Mouse (Mus musculus): Measurements from ENCODE around the gene Zfp993. TPM values are rescaled to one million over a fixed set of nuclear protein-coding genes. Genes with fewer than 3 reads are reported as not detected.
"Not testable (repeated sequence)": the region's sequence is repeated elsewhere in the genome, so short reads cannot be mapped to it uniquely, and the experiment has no call there.

The Zfp993 gene
- polyA plus RNA-seq (2012; ENCODE audit: insufficient read depth, insufficient read length, missing spikeins) = 41.3 and 43.9 TPM in 2 replicates

DNA sequence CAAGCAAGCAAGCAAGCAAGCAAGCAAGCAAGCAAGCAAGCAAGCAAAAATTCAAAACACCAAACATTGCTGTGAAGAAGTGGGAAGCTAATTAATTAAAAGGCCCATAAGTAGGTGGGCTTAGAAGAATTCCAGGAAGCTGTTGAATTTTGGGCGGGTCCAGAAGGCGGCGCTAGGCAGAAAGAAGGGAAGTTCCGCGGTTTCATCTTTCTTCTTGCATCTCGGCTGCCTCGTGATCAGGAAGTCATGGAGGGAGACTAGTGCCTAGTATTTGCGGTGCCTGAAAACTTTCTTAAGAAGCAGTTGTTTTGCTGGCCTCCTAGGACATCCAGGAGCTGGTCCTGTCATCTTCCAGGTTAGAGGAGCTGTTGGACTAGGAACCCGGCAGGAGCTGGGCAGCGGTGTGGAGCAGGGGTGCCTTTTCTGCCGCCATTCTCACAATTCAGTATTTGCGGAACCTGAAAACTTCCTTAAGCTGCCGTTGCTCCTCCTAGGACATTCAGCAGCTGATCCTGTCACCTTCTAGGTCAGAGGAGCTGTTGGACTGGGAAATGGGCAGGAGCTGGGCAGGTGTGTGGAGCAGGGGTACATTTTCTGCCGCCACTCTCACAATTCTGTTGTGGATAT is at the start of gene Zfp993:
Gene Zfp993 (plus strand): TSS at position 188 of the 627 bp plus-strand sequence.
- not testable (repeated sequence) for H3K4me3 ChIP-seq (ENCODE audit: insufficient read depth, low read length); H3K4me1 ChIP-seq (ENCODE audit: control insufficient read depth, insufficient read depth, low read length); H3K27ac ChIP-seq (ENCODE audit: insufficient read depth, low read depth, low read length)

DNA sequence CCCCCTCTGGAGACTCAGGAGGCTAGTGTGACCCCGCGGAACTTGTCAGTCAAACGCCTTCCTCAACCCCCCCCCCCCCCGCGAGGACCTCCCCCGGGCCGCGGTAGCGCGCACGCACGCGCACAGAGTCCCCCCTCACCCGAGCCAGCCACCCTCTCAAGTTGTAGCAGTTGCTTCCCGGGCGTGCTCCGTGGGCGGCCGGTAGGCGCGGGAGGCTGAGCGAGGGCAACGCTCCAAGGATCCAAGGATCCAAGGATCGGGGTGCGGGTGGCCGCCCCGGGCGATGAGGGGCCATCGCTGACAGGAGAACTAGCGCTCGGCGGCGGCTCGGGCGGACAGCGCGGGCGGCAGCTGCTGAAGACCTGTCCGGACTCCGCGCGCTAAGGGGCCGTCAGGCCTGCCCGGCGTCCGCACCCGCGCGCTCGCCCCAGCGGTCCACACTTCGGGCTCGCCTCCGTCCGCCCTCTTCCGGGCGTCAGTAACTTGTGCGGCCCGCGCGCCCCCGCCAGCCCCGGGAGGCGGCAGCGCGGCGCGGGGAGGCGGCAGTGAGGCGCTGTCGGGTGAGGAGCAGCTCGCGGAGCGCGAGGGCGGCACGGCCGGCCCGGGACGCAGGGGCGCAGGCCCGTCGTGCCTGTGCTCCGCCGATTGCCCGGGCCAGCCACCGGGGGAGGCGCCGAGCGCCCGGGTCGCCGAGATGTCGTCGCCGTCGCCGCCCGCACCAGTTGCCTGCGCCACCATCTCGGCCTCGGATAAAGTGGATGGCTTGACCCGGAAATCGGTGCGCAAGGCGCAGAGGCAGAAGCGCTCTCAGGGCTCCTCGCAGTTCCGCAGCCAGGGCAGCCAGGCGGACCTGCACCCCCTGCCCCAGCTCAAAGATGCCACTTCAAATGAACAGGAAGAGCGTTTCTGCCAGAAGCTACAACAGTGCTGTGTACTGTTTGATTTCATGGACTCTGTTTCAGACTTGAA is 30.6 kb upstream of the Zfp993 start:
- not testable (repeated sequence) for H3K4me1 ChIP-seq (ENCODE audit: control insufficient read depth, insufficient read depth, low read length); H3K4me3 ChIP-seq (ENCODE audit: insufficient read depth, low read length)

DNA sequence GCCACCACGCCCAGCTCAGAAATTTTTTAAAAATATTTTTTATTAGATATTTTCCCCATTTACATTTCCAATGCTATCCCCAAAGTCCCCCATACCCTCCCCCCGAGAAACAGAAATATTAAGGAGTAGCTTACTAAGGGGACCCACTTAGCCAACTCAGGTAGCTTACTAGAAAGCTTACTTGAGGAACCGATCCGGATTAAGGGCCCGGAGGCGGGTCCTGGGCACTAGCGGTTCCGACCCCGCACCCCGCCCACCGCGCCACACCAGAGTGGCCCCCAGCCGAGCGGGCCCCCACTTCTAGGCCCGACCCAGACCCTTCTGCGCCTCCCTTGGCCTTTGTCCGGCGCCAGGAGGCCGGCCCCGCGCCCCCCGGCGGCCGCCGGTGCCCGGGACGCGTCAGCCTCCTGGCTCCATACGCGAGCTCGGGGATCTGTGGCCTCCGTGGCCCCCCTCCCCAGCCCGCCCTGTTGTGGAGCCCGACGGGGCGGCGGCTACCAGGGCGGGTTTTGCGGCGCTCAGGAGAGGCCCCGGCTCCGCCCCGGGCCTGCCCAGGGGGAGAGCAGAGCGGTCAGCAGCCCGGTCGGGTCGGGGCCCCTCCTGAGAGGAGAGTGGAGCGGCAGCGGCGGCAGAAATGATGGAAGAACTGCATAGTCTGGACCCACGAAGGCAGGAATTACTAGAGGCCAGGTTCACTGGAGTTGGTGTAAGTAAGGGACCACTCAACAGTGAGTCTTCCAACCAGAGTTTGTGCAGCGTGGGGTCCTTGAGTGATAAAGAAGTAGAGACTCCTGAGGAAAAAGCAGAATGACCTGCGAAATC is 7.0 kb upstream of the Zfp993 start:
- not testable (repeated sequence) for H3K27ac ChIP-seq (ENCODE audit: insufficient read depth, low read depth, low read length); H3K4me1 ChIP-seq (ENCODE audit: control insufficient read depth, insufficient read depth, low read length); H3K4me3 ChIP-seq (ENCODE audit: insufficient read depth, low read length)

More for the DNA sequence above, 30.6 kb upstream of the Zfp993 start:
- not testable (repeated sequence) for H3K27ac ChIP-seq (ENCODE audit: insufficient read depth, low read depth, low read length)

DNA sequence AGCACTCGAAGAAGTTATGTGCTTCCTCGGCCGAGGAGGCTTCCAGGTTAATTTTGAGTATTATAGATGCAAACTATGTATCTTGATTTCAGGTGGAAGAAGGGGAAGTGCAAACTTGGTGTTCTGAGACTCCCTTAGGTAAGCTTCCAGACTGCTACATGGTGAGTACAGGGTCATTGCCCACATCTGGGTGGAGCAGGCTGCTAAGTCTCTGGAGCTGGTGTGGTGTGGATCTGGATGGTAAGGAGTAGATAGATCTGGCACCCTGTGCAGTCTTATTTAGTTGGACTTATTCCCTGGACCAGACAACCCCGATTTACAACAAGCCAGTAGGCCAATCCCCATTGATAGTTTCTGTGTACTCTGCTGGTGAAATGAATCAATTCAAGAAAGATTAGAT is 33.6 kb downstream of the Zfp993 start:
- H3K27ac ChIP-seq (ENCODE audit: insufficient read depth, low read depth, low read length); H3K4me3 ChIP-seq (ENCODE audit: insufficient read depth, low read length); H3K4me1 ChIP-seq (ENCODE audit: control insufficient read depth, insufficient read depth, low read length): not testable (repeated sequence)

DNA sequence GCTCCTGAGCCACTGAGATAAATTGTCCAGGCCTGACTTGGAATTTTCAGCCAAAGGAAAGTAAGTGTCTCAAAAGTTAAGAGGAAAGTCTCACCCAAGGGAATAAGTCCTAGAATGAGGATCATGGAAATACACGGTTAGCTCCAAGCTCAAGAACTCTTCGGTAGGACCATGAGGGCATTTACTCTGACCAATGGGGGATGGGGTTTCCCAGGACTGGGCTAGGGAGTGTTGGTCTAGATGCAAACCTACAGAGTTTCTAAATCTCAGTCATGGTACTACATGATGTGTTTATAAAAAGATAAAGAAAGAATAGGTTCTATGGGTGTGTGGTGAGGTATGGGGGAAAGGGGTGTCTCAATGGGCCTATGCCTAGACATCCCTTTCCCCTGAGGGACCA is 38.9 kb downstream of the Zfp993 start:
- H3K4me1 ChIP-seq (ENCODE audit: control insufficient read depth, insufficient read depth, low read length); H3K4me3 ChIP-seq (ENCODE audit: insufficient read depth, low read length); H3K27ac ChIP-seq (ENCODE audit: insufficient read depth, low read depth, low read length): not testable (repeated sequence)

DNA sequence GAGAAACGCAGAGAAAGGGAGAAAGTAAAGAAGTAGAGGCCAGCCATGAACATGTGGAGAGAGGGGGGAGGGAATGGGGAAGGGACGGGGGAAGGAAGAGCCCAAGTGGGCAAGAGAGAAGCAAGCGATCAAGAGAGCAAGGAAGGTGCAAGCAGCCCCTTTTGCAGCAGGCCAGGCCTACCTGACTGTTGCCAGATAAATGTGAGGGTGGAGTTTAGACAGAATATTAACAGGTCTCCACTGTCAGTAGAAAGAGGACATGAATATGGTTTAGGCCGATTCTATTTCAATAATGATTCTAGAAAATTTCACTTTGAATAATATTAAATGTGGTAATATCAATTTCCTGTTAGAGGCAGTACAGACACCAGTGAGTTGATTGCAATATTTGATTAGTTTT is 39.4 kb downstream of the Zfp993 start:
- H3K4me1 ChIP-seq (ENCODE audit: control insufficient read depth, insufficient read depth, low read length) = not testable (repeated sequence)

DNA sequence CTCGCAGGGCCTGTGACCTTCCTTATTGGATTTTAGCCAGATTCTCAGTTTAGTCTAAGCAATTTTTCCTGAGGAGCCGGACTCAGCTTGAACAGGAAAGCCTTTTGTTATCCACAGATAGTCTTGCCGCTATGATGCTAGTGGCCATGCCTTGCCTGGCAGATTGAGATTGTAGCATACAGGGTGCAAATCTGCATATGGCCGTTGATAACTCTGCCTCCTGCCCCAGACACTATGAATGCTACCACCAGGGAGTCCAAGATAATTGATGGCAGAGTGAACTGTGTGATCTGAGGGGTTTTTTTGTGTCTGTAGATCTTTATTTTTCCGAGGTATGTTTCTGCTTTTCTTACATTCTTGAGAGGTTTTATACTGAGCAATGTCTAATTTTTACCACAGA is 39.9 kb downstream of the Zfp993 start:
- not testable (repeated sequence) for H3K4me1 ChIP-seq (ENCODE audit: control insufficient read depth, insufficient read depth, low read length); H3K4me3 ChIP-seq (ENCODE audit: insufficient read depth, low read length); H3K27ac ChIP-seq (ENCODE audit: insufficient read depth, low read depth, low read length)

More for the DNA sequence above, 39.4 kb downstream of the Zfp993 start:
- H3K27ac ChIP-seq (ENCODE audit: insufficient read depth, low read depth, low read length); H3K4me3 ChIP-seq (ENCODE audit: insufficient read depth, low read length): not testable (repeated sequence)

Other genes with a start within 250 kb of the Zfp993 start
- 18.9 and 21.9 TPM in 2 replicates for gene Zfp992, start 161.9 kb upstream of the Zfp993 start, polyA plus RNA-seq (2012; ENCODE audit: insufficient read depth, insufficient read length, missing spikeins)
- 0.69 TPM in 1 of 2 replicates, not detected in the other for gene Zfp981, start 108.9 kb upstream of the Zfp993 start, polyA plus RNA-seq (2012; ENCODE audit: insufficient read depth, insufficient read length, missing spikeins)

All from bone marrow macrophage, adult 2 months (primary cell).